Mouse (Mus musculus) lung, postnatal 4 days (tissue): ENCODE measurements around the gene Ccz1.

Experiments used
- DNase-seq, 2 experiments: peaks; one replicate each; pipeline ENCODE4 v3.0.0; 2021

The Ccz1 gene

GRCm38 (mm10) chr5:143993260-143993659, 21.4 kb downstream of the Ccz1 start:
- DNase-seq, result peak in 1 of 2 experiments; percentile 17

DNA sequence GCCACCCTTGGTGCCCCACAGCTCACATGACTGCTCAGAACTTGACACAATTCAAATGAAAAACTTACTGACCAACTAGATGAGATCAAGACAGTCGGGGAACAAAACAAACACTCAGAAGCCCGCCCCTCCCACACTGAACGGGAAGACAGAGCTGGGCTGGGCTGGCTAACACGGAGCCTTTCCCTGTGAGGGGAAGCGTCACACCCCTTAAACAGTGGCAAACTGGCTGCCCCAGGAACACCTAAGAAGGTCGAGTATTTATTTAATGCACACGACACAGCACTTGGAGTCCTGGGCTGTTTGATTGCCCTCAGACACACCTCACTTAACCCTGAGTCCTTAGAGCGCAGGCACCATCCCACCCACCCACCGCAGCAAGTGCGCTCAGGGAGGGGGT, 22.0 kb downstream of the Ccz1 start:
- peak; percentile 75 to 91 for DNase-seq

DNA sequence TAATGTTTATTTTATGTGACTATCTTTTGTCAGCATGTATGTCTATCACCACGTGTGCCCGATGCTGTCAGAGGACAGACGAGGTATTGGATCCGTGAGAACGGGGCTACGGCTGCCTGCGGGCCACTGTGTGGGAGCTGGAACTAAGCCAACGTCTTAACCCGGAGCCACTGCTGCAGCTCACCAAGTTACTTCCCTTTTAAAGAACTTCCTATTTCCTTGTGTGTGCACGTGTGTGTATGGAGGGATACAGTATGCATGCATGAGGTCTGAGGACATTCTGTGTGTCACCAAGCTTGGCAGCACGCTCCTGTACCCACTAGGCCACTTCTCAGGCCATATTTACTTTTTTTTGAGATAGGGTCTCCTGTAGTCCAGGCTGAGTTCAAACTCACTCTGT, 24.6 kb downstream of the Ccz1 start:
- DNase-seq, result no peak

GRCm38 (mm10) chr5:143989046-143989445, 25.6 kb downstream of the Ccz1 start:
- DNase-seq, result no peak

DNA sequence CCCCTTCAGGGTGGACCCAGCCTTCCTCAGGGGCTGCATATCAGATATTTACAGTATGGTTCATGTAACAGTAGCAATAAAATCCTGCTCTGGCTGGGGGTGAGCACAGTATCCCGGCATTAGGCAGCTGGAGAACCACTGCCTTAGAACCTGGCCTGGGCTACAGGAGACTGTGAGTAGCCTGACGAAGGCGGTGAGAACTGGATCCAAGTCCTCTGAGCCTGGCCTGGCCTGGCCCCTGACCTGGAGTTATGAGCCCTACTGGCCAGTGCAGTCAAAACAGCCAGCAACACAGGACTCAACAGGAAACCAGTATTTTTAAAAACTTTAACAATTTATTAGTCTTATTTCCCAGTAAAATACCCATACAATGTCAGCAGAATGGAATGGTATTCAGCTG, 27.1 kb downstream of the Ccz1 start:
- DNase-seq, result no peak

DNA sequence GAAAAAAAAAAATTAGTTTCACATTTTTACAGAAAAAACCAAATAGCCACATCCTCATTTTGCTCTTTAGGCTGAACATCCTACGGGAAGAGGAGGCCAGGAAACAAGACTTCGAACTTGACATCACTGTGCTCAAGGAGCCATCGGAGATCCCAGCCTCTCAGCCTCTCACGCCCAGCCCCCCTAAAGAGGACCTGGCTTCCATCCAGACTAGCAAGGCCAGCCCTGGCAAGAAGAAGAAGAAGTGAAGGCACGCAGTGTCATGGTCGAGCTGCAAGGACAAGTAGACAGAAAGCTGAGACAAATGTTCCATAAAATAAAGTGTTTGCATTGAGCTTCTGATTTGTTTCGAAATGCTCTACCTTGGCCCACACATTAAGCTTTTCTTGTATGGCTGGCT, 29.3 kb downstream of the Ccz1 start:
- DNase-seq, result no peak

DNA sequence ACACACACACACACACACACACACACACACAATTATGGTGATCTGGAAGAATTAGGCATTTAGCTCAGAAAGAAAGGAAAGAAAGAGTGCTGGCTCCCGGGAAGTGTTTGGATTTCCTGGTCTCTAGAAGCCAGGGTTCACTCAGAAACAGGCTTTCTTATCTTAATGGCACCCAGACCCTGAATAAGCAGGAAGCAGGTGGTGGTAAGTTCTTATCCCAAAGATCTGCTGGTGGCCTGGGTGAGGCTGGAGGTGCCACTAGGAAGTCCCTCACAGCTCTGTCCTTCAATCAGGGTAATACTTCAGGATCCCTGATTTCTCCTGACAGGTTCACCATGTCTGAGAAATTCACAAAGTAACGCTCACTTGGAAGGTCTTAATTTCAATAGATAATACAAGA, 32.3 kb downstream of the Ccz1 start:
- no peak for DNase-seq

GRCm38 (mm10) chr5:143980858-143981257, 33.8 kb downstream of the Ccz1 start:
- no peak for DNase-seq

DNA sequence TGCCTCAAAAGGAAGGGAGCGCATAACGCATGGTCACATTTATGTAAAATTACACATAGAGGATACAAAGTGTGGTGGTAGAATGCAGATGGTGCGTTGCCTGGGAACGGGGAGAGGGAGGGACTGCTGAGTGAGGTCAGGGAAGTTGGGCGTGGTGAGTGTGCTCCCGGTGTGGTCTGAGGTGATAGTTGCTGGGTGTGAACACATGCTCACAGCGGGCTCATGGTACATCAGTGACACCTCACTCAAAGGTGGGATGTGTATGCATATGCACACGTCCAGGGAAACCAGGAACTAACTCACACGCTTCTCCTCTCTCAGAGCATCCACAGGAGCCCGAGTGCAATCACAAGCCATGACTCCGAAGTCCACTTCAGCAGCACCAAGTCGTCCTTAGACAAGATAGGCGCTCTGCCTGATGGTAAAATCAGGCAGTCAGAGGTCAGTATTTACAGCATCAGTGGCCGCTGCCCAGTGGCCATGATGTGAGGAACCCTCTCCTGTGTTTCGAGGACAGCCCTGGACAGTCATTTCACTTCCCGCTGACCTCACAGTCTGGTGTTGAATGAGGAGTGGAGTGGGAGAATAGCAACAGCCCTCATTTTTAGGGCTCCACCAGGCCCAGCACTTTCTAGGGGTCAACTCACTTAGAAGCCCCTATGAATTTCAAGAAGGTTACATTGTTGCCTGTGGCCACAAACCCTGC, 37.8 kb downstream of the Ccz1 start:
- DNase-seq, result peak in 1 of 2 experiments; percentile 15

- DNase-seq, result peak in 1 of 2 experiments; percentile 11
These were observed 38.4 kb downstream of the Ccz1 start for GRCm38 (mm10) chr5:143976232-143976631.

- DNase-seq, result peak in 1 of 2 experiments; percentile 2
These were observed 39.1 kb downstream of the Ccz1 start for GRCm38 (mm10) chr5:143975631-143975933.

DNA sequence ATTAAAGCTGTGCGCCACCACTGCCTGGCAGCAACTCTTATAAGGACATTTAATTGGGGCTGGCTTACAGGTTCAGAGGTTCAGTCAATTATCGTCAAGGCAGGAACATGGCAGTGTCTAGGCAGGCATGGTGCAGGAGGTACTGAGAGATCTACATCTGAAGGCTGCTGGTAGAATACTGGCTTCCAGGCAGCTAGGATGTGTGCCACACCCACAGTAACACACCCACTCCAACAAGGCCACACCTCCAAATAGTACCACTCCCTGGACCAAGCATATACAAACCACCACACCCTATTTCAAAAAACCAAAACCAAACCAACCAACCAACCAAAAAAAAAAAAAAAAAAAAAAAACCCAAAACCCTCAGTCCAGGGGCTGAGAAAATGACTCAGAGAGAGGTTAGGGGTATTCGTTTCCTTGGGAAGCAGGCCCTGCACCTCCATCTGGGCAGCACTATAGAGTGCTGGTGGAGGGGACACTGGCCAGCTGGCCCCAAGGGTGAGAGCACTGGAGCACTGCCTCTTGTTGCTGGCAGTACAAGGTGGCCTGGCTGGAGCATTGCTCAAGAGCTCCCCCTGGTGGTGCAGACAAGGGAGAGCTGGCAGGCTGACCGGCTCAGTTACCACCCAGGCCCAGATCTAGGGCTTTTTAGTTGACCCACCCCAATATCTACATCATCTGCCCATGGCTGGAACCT, 39.6 kb downstream of the Ccz1 start:
- DNase-seq, result peak; percentile 70 to 76

DNA sequence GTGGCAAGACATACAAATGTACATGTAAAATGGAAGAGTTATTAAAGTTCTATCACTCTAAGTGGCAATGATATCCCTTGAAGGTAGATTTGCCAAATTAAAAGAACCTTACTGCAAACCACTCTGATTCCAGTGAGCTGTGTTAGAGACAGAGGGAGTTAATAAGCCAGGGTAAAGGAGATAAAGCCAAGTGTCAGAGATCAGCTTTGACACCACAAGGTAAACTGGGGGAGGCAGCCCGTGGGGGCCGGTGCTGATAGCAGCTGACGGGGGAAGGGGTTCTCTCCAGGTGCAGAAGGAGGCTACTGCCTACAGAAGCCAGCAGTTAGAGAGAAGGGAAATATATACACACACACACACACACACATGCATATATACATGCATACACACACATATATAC, 42.0 kb downstream of the Ccz1 start:
- DNase-seq, result peak in 1 of 2 experiments; percentile 3

DNA sequence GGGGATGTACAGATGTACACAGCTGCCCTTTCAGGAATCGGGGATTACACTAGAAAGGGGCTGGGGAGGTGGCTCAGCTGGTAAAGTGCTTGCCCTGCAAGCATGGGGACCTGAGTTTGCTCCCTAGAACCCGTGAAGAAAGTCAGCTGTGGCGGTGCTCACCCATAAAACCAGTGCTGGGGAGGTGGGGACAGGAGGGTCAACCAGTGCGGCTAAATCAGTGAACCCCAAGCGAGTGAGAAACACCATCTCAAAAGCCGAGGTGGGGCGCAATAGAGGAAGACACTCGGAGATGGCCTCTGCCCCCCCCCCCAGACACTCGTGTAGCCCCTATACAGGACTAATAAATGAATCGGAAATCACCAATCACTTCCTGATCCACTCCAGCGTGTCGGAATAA, 48.0 kb downstream of the Ccz1 start:
- DNase-seq, result peak in 1 of 2 experiments; percentile 14

GRCm38 (mm10) chr5:143965586-143966345, 48.9 kb downstream of the Ccz1 start:
- peak in 1 of 2 experiments; percentile 12 for DNase-seq

DNA sequence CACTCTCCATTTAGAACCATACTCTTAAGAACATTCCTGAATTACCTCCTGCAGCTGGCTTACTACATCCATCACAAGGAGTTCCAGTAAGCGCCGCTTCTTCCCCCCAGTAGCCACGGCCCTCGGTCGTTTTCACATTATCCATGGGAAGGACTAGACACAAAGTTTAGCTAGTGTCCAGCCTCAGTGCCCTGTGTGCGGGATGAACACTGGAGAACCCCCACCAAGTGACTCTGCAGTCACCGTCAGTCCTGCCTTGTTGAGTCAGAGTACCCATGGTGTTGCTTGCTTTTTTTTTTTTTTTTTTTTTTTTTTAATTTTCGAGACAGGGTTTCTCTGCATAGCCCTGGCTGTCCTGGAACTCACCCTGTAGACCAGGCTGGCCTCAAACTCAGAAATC, 53.5 kb downstream of the Ccz1 start:
- peak in 1 of 2 experiments; percentile 3 for DNase-seq

DNA sequence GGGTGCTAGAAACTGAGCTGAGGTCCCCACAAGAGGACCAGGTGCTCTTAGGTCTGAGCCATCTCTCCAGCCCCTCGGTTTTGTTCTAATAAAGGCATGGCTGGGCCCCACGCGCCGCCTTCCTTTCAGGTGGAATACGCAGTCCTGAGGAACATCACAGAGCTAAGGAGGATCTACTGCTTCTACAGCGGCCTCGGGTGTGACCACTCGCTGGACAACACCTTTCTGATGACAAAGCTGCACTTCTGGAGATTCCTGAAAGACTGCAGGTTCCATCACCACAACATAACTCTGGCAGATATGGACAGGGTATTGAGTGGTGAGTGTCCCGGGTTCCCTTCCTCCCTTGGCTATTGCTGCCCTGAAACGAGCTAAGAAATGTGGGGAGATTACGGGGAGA, 55.1 kb downstream of the Ccz1 start:
- DNase-seq, result no peak

DNA sequence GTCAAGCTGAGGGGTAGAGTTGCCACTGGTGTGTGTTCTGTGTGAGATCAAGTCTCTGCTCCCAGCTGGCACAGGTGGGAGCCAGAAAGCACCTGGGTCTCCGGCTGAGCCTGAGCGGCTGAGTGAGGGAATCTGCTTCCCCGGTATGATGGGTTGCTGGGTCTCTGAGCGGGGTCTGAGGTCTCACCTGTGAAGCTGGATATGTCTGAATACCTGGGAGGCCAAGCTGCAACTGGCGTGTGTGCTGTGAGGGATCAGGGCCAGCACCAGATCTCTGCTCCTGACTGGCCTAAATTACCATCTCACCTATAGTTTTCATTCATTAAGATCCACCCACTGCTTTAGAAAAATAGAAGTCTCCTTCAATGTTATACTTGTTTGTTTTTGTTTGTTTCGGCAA, 57.6 kb downstream of the Ccz1 start:
- DNase-seq, result no peak

DNA sequence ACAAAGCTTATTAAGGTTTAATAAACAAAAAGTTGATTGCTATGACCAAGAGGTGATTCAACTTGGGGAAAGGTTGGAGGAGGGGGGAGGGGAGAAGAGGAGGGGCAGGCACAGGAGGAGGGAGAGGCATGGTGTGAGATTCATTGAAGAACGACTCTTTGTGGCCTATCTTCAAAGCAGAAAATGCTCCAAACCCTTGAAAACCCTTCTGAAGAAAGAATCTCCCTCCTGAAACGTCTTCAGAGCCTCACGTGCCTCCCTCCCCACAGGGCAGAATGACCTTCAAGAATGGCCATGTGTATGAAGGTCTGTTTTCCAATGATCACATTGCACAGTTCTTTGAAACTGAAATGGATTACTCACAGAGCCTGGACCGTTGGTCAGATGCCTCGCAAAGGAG, 64.7 kb downstream of the Ccz1 start:
- no peak for DNase-seq

- no peak for DNase-seq
These were observed 66.3 kb downstream of the Ccz1 start for GRCm38 (mm10) chr5:143948361-143948760.

DNA sequence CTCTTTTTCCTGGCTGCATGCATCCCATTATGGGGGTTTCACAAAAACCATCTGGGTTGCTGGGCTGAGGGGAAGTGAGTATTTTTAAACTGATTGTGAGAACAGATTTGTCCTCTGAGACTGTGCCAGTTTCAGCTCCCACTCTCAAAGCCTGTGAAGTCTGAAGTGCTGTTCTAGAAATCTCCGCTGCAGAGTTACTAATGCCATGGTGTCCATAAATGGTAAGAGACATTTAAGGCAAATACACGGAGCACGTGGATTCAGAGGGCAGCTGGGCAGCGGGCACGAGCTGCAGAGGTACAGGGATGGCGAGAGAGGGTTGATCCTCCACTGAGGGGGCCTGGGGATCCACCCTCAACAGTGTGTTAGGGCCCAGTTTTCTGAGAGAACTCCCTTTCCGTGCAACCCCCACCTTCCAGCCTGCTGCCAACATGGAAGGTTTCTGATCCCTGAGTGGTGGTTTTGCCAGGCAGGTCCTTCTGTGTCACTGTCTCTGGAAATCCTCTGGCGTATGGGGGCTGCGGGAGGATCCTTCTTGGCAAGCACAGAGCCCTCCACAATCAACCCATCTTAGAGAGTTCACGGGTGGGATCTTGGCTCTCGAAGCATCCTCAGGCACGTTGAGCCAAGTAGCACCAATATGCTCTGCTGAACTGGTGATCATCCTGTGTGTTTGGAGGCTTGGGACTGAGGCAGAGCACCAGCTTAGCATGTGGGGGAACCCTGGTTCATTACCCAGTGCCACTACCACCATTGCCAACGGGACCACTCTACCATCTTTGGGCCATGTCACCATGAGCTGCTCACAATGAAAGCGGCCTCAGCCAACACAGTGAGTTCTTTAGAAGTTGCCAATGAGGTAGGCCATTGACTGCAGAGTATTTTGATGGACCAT, 71.2 kb downstream of the Ccz1 start:
- no peak for DNase-seq

DNA sequence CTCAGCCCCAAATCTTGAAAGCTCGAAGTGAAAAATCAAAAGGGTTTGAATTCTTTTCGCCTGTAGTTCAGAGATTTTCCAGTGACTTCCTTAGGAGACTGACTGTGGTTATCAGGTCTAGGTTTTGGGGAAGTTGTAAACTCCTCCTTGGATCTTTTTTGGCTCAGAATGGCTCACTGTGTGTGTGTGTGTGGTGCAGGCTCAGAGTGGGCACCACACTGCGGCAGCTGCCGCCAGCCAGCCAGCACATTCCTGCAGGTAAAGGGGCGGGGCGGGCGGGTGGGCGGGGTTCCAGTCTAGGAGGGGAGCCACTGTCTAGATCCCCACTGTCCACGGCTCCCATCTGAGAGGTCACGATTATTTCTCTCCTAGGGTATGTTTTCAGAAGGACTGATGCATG, 73.1 kb downstream of the Ccz1 start:
- no peak for DNase-seq
